Mouse (Mus musculus) hindbrain, embryonic 13.5 days (tissue): ENCODE measurements around the gene Slc47a1. TPM values are rescaled to one million over a fixed set of nuclear protein-coding genes. Genes with fewer than 3 reads are reported as not detected.
A peak's percentile ranks its signal among the peaks of the same experiment; 100 is the strongest.
"Not testable (repeated sequence)": the region's sequence is repeated elsewhere in the genome, so short reads cannot be mapped to it uniquely, and the experiment has no call there.

ENCODE experiments used
- ATAC-seq: fragments of 200-750 bp; cut with Nextera tagmentation; 2 replicates; pipeline ENCODE4 v1.8.0; 2017; ENCODE audit warnings: moderate TSS enrichment; ENCODE audit not compliant: low FRiP score
- H3K27ac ChIP-seq: fragments of 300-500 bp; sonication (generic); 2 replicates; pipeline ENCODE4 v1.5.1; 2015; ENCODE audit warnings: inconsistent platforms, mild to moderate bottlenecking, moderate library complexity
- H3K27me3 ChIP-seq: fragments of 300-500 bp; sonication (generic); 2 replicates; pipeline ENCODE4 v1.6.1; 2015; ENCODE audit warnings: mild to moderate bottlenecking, inconsistent platforms
- H3K36me3 ChIP-seq: fragments of 300-500 bp; sonication (generic); 2 replicates; pipeline ENCODE4 v1.6.1; 2015; ENCODE audit warnings: mild to moderate bottlenecking, inconsistent platforms
- H3K4me1 ChIP-seq: fragments of 300-500 bp; sonication (generic); replicated peaks from 2 replicates; pipeline ENCODE4 v1.6.1; 2015; ENCODE audit warnings: inconsistent platforms
- H3K4me2 ChIP-seq: fragments of 300-500 bp; sonication (generic); 2 replicates; pipeline ENCODE4 v1.6.1; 2015; ENCODE audit warnings: inconsistent platforms, mild to moderate bottlenecking, moderate library complexity
- H3K4me3 ChIP-seq: fragments of 300-500 bp; sonication (generic); 2 replicates; pipeline ENCODE4 v1.5.1; 2015; ENCODE audit warnings: mild to moderate bottlenecking, inconsistent platforms
- H3K9ac ChIP-seq: fragments of 300-500 bp; sonication (generic); 2 replicates; pipeline ENCODE4 v1.6.1; 2015; ENCODE audit warnings: mild to moderate bottlenecking, inconsistent platforms
- H3K9me3 ChIP-seq: fragments of 300-500 bp; sonication (generic); 2 replicates; pipeline ENCODE4 v1.6.1; 2016; ENCODE audit warnings: inconsistent platforms
- WGBS: fragments of 180-500 bp; shearing (Covaris S2); methylation state at CpG from one replicate; pipeline ENCODE4 v1.1.7; 2015; 5-methylcytosine and 5-hydroxymethylcytosine counted together
- polyA plus RNA-seq: library from polyadenylated mRNA; unstranded; fragments of >200 nt; fragmentation: Nextera tagmentation; extraction: Ambion mirVana; gene quantifications from 2 replicates; pipeline ENCODE4 v1.2.1, GENCODE M21; 2015

The Slc47a1 gene
- polyA plus RNA-seq, 1 experiment from 2014 or later, result 0.06 TPM

DNA sequence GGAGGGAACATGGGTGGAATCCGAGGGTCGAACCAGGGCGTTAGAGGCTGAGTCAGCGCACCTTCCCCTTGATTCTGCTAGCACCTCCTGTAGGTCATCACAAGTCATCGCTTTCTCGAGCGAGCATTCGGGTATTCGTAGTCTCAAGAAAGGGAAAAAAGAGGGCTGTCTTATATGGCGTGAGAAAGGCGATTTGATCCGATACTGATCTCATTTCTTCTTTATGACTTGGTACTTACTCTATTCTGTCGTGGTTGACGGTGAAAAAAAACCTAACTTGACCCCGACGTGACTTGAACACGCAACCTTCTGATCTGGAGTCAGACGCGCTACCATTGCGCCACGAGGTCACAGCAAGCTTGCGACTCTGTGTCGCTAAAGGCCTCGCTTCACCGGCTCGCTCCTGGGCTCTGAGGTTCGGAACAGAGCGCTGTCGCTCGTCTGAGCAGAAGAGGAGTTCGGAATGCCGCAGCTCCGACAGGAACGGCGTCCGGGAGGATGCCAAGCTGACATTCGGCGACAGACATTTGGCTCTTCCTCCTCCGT, 29.6 kb upstream of the Slc47a1 start:
- H3K9me3 ChIP-seq, result no peaks in the 10 kb centered on the region
- peak overlapping the region; percentile 73 for H3K4me3 ChIP-seq
- H3K36me3 ChIP-seq, result no peaks in the 10 kb centered on the region
- peak overlapping the region; percentile 55 for H3K4me2 ChIP-seq
- peak overlapping the region; percentile 99 for H3K27ac ChIP-seq
- under 1% methylated on average over 39 of the region's 39 CpGs for WGBS
- peak overlapping the region; percentile 87 for H3K9ac ChIP-seq
- peak; percentile 93 for ATAC-seq
- peaks cover 6% of the 10 kb centered on the region for H3K4me1 ChIP-seq
- no peaks in the 10 kb centered on the region for H3K27me3 ChIP-seq

GRCm38 (mm10) chr11:61401794-61402193, 23.6 kb upstream of the Slc47a1 start:
- Histone ChIP-seq H3K27ac (no peak overlapping the region), H3K4me1 (no peaks in the 10 kb centered on the region), H3K9ac (no peak overlapping the region), H3K4me3 (no peak overlapping the region), H3K4me2 (no peak overlapping the region), H3K36me3 (no peaks in the 10 kb centered on the region), H3K27me3 (no peaks in the 10 kb centered on the region), H3K9me3 (no peaks in the 10 kb centered on the region)
- 83% methylated on average over 4 of the region's 4 CpGs for WGBS
- no peak for ATAC-seq

DNA sequence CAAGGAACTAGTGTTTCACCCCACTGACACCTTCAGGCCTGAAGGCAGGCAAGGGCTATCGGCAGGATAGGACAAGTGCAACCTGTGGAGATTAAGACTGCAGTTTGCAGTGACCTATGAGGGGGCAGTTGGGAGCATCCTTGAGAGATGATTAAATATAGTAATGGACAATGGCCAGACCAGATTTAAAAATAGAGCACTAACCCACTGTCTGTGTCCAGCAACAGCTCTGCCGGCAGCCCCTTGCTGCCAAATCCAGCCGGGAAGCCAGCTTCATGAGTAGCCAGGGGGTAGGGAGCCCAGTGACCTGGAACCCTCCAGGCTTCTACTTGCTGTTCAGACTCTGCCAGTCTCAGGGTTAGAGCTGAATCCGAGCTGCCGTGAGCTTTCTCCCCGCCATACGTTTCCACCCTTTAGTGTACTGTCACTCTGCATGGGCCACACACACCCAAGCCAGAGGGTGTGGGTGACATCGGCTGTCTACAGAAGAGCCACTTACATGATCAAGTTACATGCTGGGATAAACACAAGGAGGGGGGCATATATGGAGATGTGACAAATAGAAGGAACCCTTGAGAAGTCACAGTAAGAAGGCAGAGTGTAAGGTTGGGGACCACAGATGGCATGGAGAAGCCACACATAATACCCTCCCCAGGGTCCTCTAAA, 22.7 kb upstream of the Slc47a1 start:
- Histone ChIP-seq H3K27ac (no peak overlapping the region), H3K9me3 (no peaks in the 10 kb centered on the region), H3K4me3 (no peak overlapping the region), H3K9ac (no peak overlapping the region), H3K36me3 (no peaks in the 10 kb centered on the region), H3K4me1 (no peaks in the 10 kb centered on the region), H3K27me3 (no peaks in the 10 kb centered on the region), H3K4me2 (no peak overlapping the region)
- WGBS, result 85% methylated on average over 8 of the region's 8 CpGs
- no peak for ATAC-seq

- H3K27me3 ChIP-seq, H3K27ac ChIP-seq, H3K4me3 ChIP-seq, H3K4me2 ChIP-seq, H3K36me3 ChIP-seq, H3K4me1 ChIP-seq, H3K9ac ChIP-seq, ATAC-seq, H3K9me3 ChIP-seq: not testable (repeated sequence)
- 94% methylated on average over 18 of the region's 18 CpGs for WGBS
Measured at GRCm38 (mm10) chr11:61397423-61398043, 19.4 kb upstream of the Slc47a1 start.

DNA sequence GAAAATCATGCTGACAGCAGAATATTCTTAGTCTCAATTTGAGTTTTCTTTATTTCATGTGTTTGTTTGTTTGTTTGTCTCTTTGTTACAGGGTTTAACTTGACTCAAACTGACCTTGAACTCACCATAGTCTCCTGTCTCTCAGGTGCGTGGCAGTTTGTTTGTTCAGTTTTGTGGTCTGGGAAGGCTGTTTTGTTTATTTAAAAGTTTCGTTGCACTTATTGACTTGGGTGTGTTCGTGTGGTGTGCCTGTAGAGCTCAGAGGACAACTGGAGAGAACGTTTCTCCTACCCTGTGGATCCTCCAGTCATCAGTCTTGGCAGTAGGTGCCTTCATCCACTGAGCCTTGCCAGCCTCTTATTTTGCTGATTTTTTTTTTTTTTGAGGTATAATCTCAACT, 10.8 kb upstream of the Slc47a1 start:
- ATAC-seq, result no peak
- H3K4me3 ChIP-seq, result no peak overlapping the region
- no peak overlapping the region for H3K4me2 ChIP-seq
- H3K27ac ChIP-seq, result no peak overlapping the region
- H3K4me1 ChIP-seq, result no peaks in the 10 kb centered on the region
- H3K36me3 ChIP-seq, result no peaks in the 10 kb centered on the region
- 89% methylated on average over 4 of the region's 4 CpGs for WGBS
- H3K9me3 ChIP-seq, result no peaks in the 10 kb centered on the region
- no peak overlapping the region for H3K9ac ChIP-seq
- 0 out of 2 replicates have a peak, but pooled peaks cover 2% of the 10 kb centered on the region for H3K27me3 ChIP-seq

GRCm38 (mm10) chr11:61388012-61388411, 9.9 kb upstream of the Slc47a1 start:
- Histone ChIP-seq H3K27me3 (0 out of 2 replicates have a peak, but pooled peaks cover 2% of the 10 kb centered on the region), H3K4me3 (no peak overlapping the region), H3K4me2 (no peak overlapping the region), H3K36me3 (no peaks in the 10 kb centered on the region), H3K9ac (no peak overlapping the region), H3K27ac (no peak overlapping the region), H3K9me3 (no peaks in the 10 kb centered on the region), H3K4me1 (no peaks in the 10 kb centered on the region)
- ATAC-seq, result no peak
- 70% methylated on average over 6 of the region's 6 CpGs for WGBS

DNA sequence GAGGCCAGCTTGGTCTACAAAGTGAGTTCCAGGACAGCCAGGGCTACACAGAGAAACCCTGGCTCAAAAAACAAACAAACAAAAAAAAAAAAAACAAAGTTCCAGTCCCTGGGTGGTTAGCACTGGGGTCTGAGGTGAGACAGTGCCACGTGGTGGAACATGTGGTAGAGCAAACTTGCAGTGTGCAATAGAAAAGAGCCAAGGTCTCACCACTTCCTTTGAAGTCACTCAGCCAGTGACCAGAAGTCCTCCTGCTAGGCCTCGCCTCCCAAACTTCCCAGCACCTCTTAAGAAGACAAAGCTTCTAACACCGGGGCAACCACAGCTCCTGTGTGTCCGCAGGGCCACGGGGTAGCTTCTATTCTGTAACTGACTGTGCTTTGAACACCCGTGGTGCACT, 9.1 kb upstream of the Slc47a1 start:
- H3K4me1 ChIP-seq, result no peaks in the 10 kb centered on the region
- no peak overlapping the region for H3K4me2 ChIP-seq
- 65% methylated on average over 6 of the region's 6 CpGs for WGBS
- no peaks in the 10 kb centered on the region for H3K36me3 ChIP-seq
- H3K4me3 ChIP-seq, result no peak overlapping the region
- H3K9me3 ChIP-seq, result no peaks in the 10 kb centered on the region
- H3K9ac ChIP-seq, result no peak overlapping the region
- ATAC-seq, result no peak
- H3K27ac ChIP-seq, result no peak overlapping the region
- 0 out of 2 replicates have a peak, but pooled peaks cover 2% of the 10 kb centered on the region for H3K27me3 ChIP-seq

GRCm38 (mm10) chr11:61385725-61386124, 7.6 kb upstream of the Slc47a1 start:
- Histone ChIP-seq H3K9ac (no peak overlapping the region), H3K27me3 (0 out of 2 replicates have a peak, but pooled peaks cover 2% of the 10 kb centered on the region), H3K36me3 (no peaks in the 10 kb centered on the region), H3K4me2 (no peak overlapping the region), H3K4me1 (no peaks in the 10 kb centered on the region), H3K27ac (no peak overlapping the region), H3K9me3 (no peaks in the 10 kb centered on the region), H3K4me3 (no peak overlapping the region)
- WGBS, result 89% methylated on average over 4 of the region's 4 CpGs
- no peak for ATAC-seq

DNA sequence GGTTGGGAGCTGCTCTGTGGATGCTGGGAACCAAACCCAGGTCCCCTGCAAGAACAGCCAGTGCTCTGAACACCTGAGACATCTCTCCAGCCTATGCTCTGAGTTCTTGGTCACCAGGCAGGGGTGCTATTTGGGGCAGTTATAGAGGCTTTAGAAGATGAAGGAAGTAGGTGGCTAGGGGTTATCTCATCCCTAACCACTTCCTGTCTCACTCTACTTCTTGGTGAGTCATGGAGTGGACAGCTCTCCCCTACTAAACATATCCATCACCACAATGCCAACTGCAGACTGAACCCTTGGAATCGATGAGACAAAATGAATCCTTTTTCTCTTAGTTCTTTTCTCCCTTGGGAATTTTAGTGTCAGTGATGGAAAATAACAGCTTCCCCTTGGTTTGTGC, 3.1 kb upstream of the Slc47a1 start:
- Histone ChIP-seq H3K36me3 (no peaks in the 10 kb centered on the region), H3K4me1 (peaks cover 6% of the 10 kb centered on the region), H3K4me2 (no peak overlapping the region), H3K9ac (no peak overlapping the region), H3K27me3 (peaks cover 40% of the 10 kb centered on the region), H3K27ac (no peak overlapping the region), H3K9me3 (no peaks in the 10 kb centered on the region), H3K4me3 (no peak overlapping the region)
- no peak for ATAC-seq
- WGBS, result 94% methylated on average over 1 of the region's 1 CpGs

GRCm38 (mm10) chr11:61378651-61379050, 506 bp upstream of the Slc47a1 start:
- H3K27ac ChIP-seq, result no peak overlapping the region
- no peak overlapping the region for H3K4me2 ChIP-seq
- H3K27me3 ChIP-seq, result peaks cover 50% of the 10 kb centered on the region
- H3K9ac ChIP-seq, result no peak overlapping the region
- WGBS, result 88% methylated on average over 4 of the region's 4 CpGs
- no peaks in the 10 kb centered on the region for H3K9me3 ChIP-seq
- no peak overlapping the region for H3K4me3 ChIP-seq
- H3K36me3 ChIP-seq, result no peaks in the 10 kb centered on the region
- ATAC-seq, result no peak
- peaks cover 6% of the 10 kb centered on the region for H3K4me1 ChIP-seq

GRCm38 (mm10) chr11:61368668-61369067, 9.5 kb downstream of the Slc47a1 start:
- Histone ChIP-seq H3K36me3 (no peaks in the 10 kb centered on the region), H3K4me2 (no peak overlapping the region), H3K27ac (no peak overlapping the region), H3K9ac (no peak overlapping the region), H3K27me3 (no peaks in the 10 kb centered on the region), H3K9me3 (no peaks in the 10 kb centered on the region), H3K4me3 (no peak overlapping the region), H3K4me1 (no peaks in the 10 kb centered on the region)
- ATAC-seq, result no peak
- WGBS, result 94% methylated on average over 2 of the region's 2 CpGs

DNA sequence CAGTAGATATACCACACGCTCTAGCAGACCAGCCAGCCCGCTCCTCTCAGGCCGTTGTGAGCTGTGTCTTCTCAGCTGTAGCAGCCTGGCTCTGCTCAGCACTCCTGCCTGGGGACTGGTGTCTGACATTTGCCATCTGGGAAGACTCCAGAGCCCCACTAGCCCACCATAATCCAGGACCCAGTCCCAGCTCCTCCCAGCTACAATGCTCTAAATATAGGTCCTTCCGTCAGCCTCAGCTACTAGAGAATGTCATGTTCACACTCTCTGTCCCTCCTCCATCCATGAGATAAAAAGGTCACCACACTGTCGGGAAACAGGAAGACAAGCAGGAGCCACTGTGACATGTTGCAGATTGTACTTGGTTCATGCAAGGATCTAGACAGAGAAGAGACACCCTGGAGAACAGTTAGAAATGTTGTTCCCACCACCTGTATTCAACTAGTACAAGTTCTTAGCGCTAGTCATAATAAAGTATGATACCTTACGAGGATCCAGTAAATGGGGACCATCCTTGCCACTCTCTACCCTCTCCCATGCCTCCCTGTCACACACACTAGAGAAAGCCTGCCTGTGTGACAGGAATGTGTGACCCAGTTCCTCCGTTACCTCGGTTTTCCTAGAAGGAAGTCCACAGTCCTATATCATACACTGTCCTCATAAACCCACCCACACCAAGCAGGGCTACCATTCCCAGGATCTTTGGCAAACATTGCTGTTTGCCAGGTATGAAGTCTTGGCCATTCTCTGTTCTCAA, 11.4 kb downstream of the Slc47a1 start:
- no peaks in the 10 kb centered on the region for H3K9me3 ChIP-seq
- no peak overlapping the region for H3K27ac ChIP-seq
- no peak for ATAC-seq
- no peak overlapping the region for H3K9ac ChIP-seq
- 87% methylated on average over 9 of the region's 9 CpGs for WGBS
- no peaks in the 10 kb centered on the region for H3K27me3 ChIP-seq
- H3K36me3 ChIP-seq, result no peaks in the 10 kb centered on the region
- H3K4me3 ChIP-seq, result no peak overlapping the region
- H3K4me1 ChIP-seq, result no peaks in the 10 kb centered on the region
- no peak overlapping the region for H3K4me2 ChIP-seq
